Mouse (Mus musculus): ENCODE data around the gene Ncor2. TPM values are rescaled to one million over a fixed set of nuclear protein-coding genes. Genes with fewer than 3 reads are reported as not detected.
A peak's percentile ranks its signal among the peaks of the same experiment; 100 is the strongest.

Ncor2 gene
- total RNA-seq, 2 experiments from 2014 or later, result 167 to 240 TPM

DNA sequence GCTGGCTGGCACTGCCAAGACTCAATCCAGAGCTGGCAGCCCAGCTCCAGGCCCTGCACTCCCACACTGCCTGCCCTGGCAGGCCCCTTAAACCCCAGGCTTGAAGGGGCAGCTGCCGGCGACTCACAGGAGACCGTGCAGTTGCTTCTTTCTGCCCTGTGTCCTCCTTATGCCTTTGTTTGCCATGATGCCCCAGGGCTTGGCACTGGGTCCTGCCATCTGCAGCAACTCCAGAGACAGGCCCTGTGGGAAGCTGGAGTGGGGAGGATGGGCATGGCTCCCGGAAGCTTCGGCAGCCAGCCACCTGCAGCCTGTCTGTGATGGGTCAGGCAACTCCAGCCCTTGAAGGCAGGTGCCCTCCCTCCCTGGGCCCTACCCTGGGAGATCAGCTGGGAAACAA is 24.0 kb downstream of the Ncor2 start:
- DNase-seq (ENCODE audit: low spot score in 2 of 2), result peak in 1 of 2 experiments; percentile 66

DNA sequence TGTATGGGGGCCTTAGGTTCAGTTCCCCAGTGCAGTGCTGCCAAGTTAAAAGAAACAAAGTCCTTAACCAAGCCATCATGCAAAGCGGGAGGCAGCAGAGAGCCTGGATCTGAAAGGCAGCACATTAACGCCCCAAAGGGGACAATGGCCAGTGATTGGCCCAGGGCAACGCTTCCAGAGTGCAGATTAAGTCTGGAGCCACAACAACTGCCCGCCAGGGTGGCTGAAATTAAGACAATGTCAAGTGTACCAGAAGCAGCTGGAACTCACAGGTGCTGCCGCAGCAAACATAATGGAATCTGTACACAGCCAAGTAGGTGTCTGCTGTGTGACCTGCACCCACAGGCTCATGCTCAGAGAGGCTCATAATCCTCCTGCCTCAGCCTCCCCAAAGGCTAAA is 24.8 kb downstream of the Ncor2 start:
- no peak for DNase-seq (ENCODE audit: low spot score in 2 of 2)
- intact Hi-C loops (cut with DNase I), result no loop called here

More for the DNA sequence above, 24.0 kb downstream of the Ncor2 start:
- intact Hi-C loops (cut with DNase I), result no loop called here

DNA sequence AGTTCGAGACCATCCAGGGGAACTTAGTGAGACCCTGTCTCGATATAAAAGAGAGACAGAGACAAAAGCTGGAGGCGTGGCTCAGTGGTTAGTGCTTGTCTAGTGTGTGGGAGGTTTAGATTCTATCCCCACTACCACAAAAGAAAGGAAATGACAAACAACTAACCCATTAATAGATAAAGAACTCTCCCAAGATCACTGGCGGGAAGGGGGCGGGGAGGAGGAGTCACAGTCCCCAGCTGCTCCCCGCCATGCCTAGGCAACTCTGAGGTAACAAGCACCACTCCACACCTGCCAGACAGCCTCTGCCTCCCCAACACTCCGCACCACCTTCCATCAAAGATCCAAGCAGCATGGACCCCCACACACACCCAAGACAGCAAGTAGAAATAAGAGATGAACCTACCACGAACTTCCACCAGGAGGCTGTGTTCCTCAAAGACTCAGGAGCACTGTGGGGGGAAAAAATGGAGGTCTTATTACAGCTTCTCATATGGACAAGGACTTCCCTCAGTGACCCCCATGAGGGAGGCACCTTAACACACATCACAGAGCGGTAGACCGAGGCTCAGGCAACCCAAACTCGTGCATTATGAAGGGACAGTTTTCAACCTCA is 25.7 kb downstream of the Ncor2 start:
- DNase-seq (ENCODE audit: low spot score in 2 of 2), result no peak
- intact Hi-C loops (cut with DNase I), result no loop called here

DNA sequence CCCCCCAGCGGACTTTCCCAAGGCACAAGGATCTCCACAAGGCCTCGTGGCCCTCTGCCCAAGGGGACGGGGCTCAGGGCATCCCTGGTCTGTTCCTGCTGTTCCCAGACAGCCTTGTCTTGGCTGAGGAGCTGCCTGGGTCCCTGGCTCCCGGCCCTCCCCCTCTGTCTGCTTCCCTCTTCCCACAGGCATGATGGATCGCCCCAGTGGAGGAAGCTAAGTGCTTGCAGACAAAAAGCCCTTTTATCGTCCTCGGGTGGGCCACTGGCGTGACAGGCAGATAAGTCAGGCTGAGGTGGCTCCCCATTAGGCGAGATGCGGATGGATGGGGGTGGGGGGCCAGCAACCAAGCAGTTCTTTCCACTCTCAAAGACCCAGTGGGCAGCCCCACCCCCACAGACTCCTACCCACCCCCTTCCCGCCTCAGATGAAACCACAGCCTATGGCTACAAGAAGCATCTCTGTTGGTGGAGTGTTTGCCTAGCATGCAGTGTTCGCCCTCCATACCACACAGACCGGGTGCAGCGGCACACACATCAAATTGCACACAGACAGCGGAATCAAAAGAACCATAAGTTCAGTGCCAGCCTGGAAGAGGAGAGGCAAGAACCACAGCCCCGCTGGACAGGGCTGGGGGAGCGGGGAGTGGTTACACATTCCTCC is 27.0 kb downstream of the Ncor2 start:
- DNase-seq (ENCODE audit: low spot score in 2 of 2), result peak in 1 of 2 experiments; percentile 32
- intact Hi-C loops (cut with DNase I), result no loop called here

DNA sequence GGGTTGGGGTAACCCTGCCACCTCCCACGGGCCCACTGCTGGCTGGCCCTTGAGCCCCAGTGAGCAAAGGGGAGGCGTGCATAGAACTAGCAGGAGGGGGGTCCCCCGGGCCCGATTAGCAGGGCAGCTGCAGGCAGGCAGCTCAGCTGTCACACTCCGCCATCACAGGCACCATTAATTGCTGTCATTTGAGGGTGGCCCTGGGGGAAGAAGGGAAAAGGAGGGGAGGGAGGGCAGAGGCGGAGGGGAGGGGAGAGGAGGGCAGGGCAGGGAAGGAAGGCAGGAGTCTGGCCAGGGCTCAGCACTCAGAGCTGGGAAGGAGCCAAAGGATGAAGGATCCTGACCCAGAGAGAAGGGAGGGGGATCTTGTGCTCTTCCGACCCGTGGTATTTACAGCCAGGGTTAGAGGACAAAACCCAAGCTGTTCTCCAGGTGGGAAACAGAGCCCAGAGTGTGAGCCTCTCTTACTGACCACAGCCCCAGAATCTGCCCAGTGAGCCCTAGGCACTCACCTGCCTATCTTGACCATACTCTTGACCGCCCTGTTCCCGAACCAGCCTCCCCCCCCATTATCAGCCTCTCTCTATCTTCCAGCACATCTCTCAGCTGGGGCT is 28.0 kb downstream of the Ncor2 start:
- intact Hi-C loops (cut with DNase I), result no loop called here
- DNase-seq (ENCODE audit: low spot score in 2 of 2), result no peak

DNA sequence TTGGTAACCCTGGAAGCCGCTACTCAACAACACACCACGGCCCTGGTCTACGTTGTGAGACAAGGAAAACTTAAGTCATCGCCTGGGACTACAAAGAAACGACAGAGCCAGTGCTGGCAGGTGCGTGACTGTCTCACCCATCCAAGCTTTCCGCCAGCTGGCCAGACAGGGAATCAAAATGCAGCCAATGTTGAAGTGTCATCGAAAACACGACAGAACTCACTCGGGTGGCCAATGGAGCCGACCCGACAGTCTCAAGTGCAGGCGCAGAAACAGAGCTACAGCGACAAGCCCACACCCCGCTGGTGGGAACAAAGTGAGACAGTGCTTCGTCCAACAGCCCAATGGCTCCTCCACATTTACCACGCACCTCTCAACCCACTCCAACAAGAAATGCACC is 29.9 kb downstream of the Ncor2 start:
- peak in 1 of 2 experiments; percentile 53 for DNase-seq (ENCODE audit: low spot score in 2 of 2)

DNA sequence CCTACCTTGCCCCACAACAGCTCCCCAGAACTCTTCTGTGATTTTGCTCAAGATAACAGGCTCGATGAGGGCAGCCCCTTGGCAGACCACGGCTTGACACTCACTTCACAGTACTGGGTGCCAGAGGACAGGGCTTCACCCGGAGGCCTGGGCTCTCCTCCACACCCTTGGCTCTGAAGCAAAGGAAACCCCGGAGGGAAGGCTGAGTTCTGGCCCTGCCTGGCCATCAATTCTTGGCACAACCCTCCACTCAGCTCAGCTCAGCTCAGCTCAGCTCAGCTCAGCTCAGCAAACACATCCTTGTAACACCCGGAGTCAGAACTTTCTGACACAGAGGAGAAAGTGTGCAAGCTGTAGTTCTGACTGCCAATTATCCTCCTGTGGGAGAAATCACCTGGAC is 30.3 kb downstream of the Ncor2 start:
- intact Hi-C loops (cut with DNase I), result no loop called here
- DNase-seq (ENCODE audit: low spot score in 2 of 2), result no peak

More for the DNA sequence above, 29.9 kb downstream of the Ncor2 start:
- intact Hi-C loops (cut with DNase I), result no loop called here

DNA sequence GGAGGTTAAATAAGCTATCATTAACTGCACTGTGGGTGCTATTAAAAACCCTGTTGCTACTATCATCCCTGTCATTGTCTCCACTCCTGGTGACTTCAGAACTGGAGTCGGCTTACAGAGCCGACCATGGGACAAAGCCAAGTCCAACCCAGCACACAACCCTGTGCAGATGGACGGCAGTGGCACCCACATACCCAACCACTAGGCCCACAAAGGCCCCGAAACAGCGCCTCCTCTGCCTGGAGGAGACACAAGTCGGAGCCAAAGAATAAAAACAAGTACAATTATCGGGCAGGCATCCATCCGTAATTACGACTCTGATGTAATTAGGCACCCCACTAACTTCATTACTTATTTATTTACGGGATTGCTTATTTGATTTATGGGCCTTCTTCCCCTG is 30.8 kb downstream of the Ncor2 start:
- intact Hi-C loops (cut with DNase I), result no loop called here
- DNase-seq (ENCODE audit: low spot score in 2 of 2), result no peak

DNA sequence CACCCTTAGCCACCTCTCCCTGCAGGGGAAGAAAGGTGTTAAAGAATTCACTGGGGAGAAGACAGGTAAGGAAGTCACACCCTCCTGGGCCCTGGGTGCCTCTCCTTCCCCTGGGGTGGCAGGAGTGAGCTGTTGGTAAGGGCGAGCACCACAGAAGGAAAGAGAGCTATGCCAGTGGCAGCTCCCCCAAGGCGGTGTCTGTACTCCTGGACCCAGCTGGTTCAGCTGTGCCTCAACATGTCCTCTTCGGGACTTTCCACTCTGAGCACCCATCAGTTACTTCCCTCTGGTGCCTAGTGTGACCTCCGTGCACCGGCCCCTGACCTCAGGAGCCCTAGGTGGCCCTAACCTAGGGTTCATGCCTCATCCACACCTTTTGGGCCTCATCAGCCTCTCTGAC is 31.9 kb downstream of the Ncor2 start:
- no peak for DNase-seq (ENCODE audit: low spot score in 2 of 2)
- intact Hi-C loops (cut with DNase I), result no loop called here

DNA sequence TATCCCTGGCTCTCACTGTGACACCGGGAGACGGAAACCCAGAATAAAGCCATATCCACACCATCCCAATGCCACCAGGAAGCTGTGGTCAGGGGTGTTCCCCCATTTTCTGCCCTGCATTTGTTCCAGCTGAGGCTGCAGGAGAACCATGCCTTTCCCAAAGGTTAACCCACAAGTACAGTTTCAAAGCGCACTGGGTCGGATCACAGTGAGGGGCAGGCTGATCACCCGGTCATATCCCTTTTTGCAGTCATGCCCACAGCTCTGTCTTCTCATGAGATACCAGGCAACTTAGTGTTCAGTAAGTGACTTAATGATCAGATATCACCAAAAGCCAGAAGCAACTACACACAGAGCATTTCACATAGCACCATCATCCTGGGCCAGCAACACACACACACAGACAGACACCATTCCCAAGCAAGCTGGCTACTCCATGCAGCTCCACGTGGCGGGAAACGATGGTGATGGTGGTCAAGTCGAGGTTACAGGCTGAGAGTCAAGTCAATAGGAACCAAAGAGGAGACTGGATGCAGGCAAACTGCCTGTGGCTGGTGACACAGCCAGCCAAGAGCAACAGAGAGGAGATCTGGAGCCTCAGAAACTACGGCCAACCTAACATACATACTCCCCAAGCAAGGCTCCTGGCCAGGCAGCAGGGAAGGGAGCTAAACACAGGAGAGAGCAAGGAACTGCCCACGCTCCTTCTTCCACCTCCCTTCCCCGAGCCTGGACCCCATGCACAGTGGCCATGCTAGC is 35.7 kb downstream of the Ncor2 start:
- intact Hi-C loops (cut with DNase I), result no loop called here
- DNase-seq (ENCODE audit: low spot score in 2 of 2), result no peak

DNA sequence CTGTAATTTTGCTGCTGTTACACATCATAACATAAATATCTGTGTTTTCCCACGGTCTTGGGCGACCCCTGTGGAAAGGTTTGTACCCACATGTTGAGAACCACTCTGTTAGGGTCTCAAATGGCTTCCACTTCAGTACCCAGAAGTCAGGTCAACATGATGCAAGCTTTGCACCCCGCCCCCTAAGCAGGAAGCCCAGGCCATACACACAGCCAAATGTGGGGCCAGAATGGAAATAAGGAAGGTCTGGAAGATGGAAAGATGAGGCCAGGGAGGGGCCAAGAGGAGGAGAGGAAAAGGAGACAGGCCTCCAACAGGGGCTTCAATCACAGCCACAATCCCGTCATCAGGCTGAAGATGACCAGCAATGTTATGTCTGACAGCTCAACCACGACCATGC is 37.1 kb downstream of the Ncor2 start:
- intact Hi-C loops (cut with DNase I), result loop anchor here (2.0 kb wide), 1 partner anchor 37 kb away; the partner anchor contains the start of gene Ncor2
- DNase-seq (ENCODE audit: low spot score in 2 of 2), result no peak

DNA sequence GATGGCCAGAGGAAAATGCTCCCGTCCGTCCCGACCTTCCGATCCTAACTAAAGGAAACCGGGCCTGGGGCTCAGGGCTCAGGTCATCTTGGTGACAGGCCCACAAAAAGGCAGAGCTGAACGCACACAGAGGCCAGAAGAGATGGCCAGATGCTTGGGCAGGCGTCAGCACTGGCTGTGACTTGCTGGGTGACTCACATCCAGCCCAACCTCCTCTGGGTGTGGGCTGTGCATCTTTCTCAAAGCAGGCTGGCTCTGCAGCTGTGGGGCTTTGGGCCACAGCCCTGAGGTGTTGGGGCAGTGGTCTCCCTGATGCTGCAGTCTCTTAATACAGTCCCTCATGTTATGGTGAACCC is 37.5 kb downstream of the Ncor2 start:
- DNase-seq (ENCODE audit: low spot score in 2 of 2), result no peak
- intact Hi-C loops (cut with DNase I), result loop anchor here (2.0 kb wide), 1 partner anchor 37 kb away; the partner anchor contains the start of gene Ncor2

DNA sequence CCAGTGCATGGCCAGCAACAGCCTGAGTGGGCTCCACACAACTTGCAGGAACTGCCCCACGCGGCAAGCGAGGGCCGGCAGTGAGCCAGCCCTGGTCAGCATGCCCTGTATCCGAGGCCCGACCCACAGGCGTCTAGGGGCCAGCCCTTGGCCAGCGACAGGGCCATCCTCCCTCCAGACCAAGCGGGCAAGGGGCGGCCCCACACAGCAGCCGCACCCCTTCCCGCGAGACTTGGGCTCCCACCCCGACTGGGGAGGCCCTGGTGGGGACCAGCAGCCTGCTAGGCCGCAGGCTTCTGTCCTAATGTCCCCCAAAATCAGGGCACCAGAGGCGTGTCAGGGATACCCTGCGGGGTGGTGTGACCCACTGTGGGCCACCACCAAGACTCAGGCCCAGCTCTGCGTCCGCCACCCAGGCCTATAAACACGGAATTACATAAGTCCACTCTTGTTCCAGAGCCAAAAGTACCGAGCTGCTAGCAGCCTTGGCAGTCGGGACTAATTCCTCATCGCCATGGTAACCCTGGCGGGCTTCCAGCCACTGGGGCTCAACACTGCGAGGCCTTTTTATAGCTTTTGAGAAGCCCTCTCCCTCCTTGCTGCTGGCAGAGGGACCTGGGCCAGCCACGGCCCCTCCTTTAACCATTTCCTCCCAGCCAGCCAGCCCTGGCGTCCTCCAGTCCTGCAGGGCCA is 38.0 kb downstream of the Ncor2 start:
- intact Hi-C loops (cut with DNase I), result loop anchor here (2.0 kb wide), 1 partner anchor 38 kb away; the partner anchor contains the start of gene Ncor2
- peak; percentile 98 to 99 for DNase-seq (ENCODE audit: low spot score in 2 of 2)

DNA sequence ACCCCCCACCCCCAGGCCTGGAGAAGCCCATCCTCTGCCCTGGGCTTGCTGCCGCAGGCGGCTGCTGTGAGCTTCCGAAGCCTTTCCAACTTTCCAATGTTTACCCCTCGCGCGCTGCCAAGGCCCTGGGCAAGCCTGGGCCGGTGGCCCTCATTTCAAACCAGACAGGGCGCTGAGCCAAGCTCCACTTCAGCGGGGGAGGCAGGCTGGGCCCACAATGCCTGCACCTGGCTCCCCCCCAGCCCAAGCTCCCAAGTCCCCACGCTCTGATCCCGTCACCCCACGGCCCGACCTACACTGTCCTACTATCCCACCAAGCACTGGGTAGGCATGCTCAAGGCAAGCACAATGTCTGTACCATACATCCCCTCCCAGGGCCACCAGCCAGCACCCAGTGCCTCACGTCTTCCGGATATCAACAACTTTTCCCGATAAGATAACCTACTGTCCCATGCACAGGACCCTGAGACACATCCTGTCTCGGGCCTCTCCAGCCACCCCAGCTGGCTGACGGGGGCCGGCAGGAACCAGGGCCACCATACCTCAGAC is 38.8 kb downstream of the Ncor2 start:
- intact Hi-C loops (cut with DNase I), result loop anchor here (2.0 kb wide), 1 partner anchor 39 kb away; the partner anchor contains the start of gene Ncor2
- peak; percentile 68 to 71 for DNase-seq (ENCODE audit: low spot score in 2 of 2)

DNA sequence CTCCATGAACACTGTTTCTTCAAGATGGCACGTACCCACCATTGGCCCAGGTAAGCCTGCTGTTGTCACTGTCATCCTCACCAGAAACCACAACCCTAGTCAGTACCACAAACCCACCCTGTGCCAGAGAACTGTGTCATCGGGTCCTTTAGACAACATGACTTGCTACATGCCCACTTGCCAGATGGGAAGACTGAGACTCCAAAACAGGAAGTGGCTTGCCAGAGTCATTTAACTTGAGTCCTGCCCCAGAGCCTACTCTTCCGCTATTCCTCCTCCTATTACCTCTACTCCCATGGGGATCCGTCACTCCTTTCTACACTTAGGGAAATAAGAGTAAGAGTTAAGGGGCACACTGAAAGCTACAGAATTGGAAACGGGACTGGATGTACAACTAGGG is 39.4 kb downstream of the Ncor2 start:
- intact Hi-C loops (cut with DNase I), result loop anchor here (2.0 kb wide), 1 partner anchor 39 kb away; the partner anchor contains the start of gene Ncor2
- DNase-seq (ENCODE audit: low spot score in 2 of 2), result no peak

DNA sequence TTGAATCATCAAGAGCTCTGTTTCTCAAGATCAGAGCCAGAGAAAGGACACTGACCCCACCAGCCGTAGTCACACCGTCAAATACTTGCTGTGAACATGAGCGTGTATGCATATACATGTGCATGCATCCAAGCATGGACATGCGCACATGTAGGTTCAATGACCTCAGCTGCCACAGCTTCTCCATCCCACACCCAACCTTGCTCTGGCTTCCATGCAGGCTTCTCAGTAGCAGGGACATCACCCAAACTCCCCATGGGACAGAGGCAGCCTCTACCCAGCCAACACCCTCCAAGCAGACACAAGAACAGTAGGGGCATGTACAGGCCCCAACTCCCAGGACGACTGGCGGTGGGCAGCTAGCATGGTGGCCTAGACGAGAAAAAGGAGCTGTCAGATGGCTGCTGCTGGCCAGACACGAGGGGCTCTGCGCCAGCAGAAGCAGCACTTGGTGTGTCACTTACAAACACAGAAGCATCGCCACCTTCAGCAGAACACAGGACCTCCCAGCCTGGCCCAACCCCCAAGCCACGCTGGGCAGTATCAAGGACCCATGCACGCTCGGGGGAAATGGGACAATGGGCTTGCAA is 40.1 kb downstream of the Ncor2 start:
- intact Hi-C loops (cut with DNase I), result no loop called here
- DNase-seq (ENCODE audit: low spot score in 2 of 2), result no peak

DNA sequence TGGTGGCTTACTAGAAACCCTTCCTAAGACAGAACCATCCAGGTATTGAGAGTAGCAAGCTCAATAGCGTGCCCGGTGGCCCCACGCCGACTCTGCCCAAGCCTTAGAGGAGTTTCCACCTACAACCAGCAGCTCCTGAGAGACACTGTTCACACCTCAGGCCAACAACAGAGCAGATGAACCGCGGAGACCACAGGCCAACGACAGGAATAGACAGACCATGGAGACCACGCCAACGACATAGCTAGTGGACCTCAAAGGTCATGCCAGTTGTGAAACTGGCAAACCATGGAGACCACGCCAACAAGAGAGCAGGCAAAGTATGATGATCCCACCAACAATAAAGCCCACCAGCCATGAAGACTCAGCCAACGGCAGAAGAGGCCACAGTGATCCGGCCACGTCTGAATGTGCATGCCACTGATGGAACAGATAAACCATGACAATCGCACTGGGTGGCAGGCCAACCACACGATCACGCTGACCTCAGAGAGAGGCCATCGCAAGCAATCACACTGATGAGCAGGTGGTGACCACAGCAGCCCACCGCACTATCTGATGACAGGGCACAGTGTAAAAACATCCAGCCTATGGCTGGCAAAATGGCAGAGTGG is 41.2 kb downstream of the Ncor2 start:
- intact Hi-C loops (cut with DNase I), result no loop called here

DNA sequence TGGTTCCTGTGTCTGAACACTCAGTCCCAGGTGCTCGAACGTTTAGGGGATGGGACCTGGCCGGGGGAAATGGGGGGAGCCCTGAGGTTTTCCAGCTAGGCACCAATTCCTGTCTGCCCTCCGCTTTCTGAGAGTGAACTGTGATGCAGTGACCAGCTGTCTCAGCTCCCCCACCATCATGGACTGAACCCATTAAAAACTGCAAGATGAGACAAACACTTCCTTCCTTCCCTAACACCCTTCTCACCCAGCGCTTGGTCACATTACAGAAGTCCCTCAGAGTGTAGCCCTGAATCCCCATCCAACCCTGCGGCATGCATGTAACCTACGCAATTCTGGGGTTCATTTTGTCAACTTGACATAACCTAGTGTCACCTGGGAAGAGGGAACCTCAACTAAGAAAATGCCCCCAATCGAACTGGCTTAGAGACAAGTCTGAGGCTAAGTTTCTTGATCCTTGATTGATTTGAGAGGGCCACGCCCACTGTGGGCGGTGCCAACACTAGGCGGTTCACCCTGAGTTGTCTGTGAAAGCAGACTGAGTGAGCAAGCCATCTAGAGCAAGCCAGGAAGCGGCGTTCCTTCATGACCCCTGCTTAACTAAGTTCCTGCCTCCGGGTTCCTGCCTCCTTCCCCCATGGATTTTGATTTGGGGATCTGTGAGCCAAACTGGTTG is 41.9 kb downstream of the Ncor2 start:
- intact Hi-C loops (cut with DNase I), result no loop called here
- DNase-seq (ENCODE audit: low spot score in 2 of 2), result no peak

More for the DNA sequence above, 41.2 kb downstream of the Ncor2 start:
- no peak for DNase-seq (ENCODE audit: low spot score in 2 of 2)

Data from left cerebral cortex, postnatal 36 days (tissue).